Mouse (Mus musculus) small intestine, adult 2 months (tissue): ENCODE measurements around the gene Tiam2.

Experiments
- CTCF ChIP-seq: fragments of 200-500 bp; IDR thresholded peaks from 2 replicates; pipeline ENCODE4 v1.5.1; 2012; ENCODE audit warnings: low read depth, mild to moderate bottlenecking, control low read depth, inconsistent platforms, low read length, moderate library complexity, mixed read lengths; ENCODE audit not compliant: insufficient replicate concordance, insufficient read length; ENCODE audit errors: extremely low read depth
- POLR2A ChIP-seq: fragments of 200-500 bp; IDR thresholded peaks from 2 replicates; pipeline ENCODE4 v1.6.1; 2012; ENCODE audit warnings: low read depth, mild to moderate bottlenecking, control low read depth, inconsistent platforms, low read length, moderate library complexity

DNA sequence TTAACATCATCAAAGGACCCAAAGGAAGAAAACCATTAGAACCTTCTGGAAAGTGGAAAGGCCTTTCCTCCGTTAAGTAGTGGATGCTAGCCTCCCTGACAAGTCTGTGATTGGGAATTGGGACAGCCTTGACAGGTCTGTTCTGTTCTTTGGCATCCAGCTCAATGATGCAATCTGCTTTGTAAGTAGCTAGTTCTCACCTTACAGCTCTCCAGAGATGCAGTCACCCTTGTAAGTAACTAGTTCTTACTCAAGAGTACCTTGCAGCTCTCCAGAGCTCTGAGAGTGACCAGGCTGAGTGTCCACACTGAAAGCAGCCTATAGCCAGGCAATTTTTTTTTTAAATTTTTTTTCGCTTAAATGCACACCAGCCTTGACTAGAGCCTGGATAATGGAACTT is 21.4 kb downstream of the Tiam2 start:
- TF ChIP-seq CTCF (no peak), POLR2A (no peak)
